Mouse (Mus musculus): Measurements from ENCODE around the gene Brd7.

DNA sequence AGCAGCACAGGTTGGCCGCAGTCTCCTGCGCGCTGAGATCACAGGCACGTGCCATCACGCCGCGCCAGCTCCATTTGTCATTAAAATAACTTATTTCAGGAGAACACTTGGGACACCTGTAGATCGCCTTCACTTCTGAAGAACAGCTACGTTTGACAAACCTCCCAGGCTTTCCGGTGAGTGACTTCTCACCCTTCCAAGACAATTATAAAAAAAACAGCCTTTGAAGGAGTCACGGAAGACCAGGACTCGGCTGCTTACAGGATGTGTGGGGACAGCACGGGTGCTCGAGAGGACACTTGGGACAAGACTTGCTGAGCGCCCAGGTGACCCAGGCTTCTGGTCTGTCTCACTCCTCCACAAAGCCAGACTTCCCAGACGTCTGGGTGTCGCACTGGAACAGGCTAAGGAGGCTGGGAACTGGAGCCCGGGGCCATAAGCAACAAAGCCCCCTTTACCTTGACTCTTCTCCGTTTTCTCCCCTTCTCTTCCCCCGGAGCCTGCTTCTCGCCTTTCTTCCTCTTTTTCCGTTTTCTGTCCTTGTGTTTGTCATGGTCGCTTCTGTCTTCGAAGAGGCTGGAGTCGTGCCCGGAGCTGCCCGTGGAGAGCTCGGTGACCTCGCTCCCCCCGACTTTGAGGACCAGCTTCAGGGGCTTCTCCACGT lies 818 bp downstream of the Brd7 start:
- TF ChIP-seq CTCF (conservative IDR thresholded peaks at IDR 0.05 in 1 of 2, IDR thresholded peaks at IDR 0.05 in 1 of 2; ENCODE audit: low read depth in 2 of 2, low read length in 2 of 2) (no peak), EP300 (IDR thresholded peaks at IDR 0.05; ENCODE audit: low read length) (no peak), TCF12 (IDR thresholded peaks at IDR 0.05; ENCODE audit: low read depth, low read length) (no peak), POLR2A (IDR thresholded peaks at IDR 0.05; ENCODE audit: low read depth, low read length) (no peak), USF1 (IDR thresholded peaks at IDR 0.05; ENCODE audit: low read depth, low read length) (no peak), UBTF (IDR thresholded peaks at IDR 0.05; ENCODE audit: low read depth, low read length) (no peak; the same call in 1 of the 2 replicates), MYC (IDR thresholded peaks at IDR 0.05; ENCODE audit: low read depth, low read length) (0 out of 2 replicates have a peak, but pooled peaks have one; percentile 45), ZNF384 (IDR thresholded peaks at IDR 0.05; ENCODE audit: low read depth, low read length) (no peak), GABPA (IDR thresholded peaks at IDR 0.05; ENCODE audit: insufficient replicate concordance, low read depth, low read length) (no peak)
